Mouse (Mus musculus): ENCODE measurements at regions not wholly inside any gene's neighbourhood (a gene's known extent, or its start where the extent isn't known, plus 50 kb on each side); places are given as distances from the start of the nearest gene placed in this dataset.
A peak's percentile ranks its signal among the peaks of the same experiment; 100 is the strongest.

DNA sequence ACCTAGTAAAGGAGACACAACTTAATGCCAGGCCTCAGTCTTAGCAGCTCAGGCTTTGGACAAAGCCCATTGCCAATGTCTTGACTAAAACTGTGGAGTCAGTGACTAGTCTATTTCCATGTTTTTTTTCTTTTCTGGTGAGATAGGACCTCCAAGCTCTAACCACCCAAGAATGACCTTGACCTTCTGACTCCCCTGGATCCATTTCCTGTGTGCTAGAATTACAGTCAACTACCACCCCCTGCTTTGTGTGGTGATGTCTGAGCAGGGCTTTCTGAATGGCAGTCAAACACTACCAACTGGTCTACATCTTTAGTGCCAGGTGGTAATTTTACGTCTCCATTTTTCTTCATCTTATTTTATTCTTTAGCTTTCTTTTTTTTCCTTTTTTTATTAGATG, 51.3 kb upstream of the Rnf138rt1 start:
- peak; percentile 58 for DNase-seq (ENCODE audit: low read depth, low spot score)

DNA sequence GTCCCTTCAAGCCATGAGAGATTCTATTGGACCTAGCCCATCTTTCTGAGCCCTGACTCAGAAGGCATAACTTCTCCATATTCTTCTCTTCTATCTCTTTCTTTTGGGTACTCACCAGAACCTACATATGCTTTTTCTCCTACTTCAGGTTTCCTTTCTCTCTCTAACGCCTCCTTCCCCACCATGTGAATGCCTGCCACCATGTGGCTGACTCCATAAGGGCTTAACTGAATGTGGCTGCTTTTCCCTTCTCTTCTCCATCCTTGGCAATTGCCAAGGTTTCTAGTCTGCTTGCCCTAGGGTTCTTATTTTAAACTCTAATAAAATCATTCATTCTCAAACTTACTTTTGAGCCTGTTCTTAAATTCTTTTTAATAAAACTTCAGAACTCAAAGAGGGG, 53.7 kb upstream of the Rnf138rt1 start:
- no peak for DNase-seq (ENCODE audit: low read depth, low spot score)

DNA sequence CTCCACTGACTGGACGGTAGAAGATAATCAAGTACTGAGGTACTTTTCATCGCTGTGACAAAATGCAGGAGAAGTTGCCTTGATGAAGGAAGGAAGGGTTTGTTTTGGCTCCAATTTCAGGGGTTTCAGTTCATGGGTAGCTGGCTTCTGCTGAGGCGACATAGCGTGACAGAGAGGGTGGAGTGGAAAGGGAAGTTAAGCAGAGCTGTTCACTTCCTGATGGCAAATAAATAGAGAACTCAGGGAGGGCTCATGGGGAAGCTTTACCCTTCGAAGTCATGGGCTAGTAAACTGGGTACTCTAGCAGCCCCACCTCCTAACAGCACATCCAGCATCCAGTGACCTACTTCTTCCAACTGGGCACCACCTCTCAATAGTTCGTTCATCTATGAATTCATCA, 61.2 kb upstream of the Rnf138rt1 start:
- DNase-seq (ENCODE audit: low read depth, low spot score) = no peak

DNA sequence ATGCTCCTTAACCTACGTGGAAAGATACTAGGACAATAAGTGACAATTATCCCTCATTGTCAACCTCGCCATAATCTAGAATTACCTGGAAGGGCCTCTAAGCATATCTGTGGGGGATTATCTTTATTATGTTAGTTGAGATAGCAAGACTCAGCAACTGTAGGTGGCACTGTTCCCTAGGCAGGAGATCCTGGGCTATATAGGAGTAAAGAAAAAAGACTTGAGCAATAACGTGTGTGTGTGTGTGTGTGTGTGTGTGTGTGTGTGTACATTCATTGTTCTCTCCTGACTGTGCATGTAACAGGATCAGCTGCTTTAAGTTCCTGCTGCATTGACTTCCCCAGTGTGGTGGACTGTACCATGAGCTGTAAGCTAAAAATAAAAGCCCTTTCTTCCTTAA, 66.3 kb upstream of the Rnf138rt1 start:
- no peak for DNase-seq (ENCODE audit: low read depth, low spot score)

DNA sequence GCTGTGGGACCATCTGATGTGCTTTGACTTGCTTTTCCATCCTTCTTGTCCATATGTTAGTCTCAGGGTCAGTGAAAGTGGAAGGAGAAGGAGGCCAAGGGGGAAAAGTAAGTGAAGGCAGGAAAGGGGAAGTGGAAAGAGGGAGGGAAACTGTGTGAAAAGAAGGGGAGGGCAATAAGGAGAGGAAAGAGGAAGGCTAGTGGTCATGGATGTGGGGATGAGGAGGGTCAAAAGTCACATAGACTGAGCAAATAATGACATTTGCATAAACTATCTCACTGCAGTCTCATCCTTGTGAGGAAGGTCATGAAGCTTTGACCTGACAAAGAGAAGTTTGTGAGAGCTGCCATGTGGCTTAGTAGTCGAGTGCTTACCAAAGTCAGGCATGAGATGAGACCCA, 63.4 kb upstream of the Ap1s2 start:
- DNase-seq (ENCODE audit: low read depth, low spot score) = no peak

DNA sequence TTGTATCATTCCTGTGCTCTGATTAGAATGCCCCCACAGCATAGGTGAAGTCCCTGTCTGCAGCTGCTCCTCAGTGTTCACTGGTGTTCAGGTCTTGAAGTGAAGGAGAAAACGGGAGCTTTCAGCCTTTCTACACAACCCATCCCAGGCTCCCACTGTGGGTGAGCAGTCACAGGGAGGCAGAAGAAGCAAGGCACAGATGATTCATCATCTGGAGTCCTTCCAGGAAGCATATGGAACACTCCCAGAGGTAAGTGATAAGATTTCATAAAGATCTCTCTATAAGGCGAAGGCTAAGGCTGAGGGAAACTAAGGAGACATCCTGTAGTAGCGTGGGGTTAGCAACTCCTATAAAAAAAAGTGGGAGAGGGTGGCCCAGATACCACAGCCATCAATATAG, 61.9 kb upstream of the Ap1s2 start:
- DNase-seq (ENCODE audit: low read depth, low spot score) = no peak

DNA sequence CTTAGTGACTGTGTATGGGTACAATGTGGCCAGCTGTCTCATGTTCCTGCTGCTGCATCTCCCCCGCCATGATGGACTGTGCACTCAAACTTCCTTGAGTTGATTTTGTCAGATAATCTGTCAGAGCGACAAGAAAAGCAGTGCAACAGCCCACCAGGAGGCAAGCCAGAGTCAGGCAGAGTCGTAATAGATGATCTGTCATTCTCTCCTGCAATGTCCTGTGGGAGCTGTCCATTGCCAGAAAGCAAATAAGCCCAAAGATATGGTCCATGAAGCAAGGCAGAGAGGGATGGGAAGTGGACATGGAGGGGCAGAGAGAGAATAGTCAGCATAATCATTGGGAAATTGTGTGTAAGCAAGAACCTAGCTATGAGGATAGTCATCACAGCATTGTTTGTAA, 61.2 kb upstream of the Ap1s2 start:
- DNase-seq (ENCODE audit: low read depth, low spot score) = no peak

DNA sequence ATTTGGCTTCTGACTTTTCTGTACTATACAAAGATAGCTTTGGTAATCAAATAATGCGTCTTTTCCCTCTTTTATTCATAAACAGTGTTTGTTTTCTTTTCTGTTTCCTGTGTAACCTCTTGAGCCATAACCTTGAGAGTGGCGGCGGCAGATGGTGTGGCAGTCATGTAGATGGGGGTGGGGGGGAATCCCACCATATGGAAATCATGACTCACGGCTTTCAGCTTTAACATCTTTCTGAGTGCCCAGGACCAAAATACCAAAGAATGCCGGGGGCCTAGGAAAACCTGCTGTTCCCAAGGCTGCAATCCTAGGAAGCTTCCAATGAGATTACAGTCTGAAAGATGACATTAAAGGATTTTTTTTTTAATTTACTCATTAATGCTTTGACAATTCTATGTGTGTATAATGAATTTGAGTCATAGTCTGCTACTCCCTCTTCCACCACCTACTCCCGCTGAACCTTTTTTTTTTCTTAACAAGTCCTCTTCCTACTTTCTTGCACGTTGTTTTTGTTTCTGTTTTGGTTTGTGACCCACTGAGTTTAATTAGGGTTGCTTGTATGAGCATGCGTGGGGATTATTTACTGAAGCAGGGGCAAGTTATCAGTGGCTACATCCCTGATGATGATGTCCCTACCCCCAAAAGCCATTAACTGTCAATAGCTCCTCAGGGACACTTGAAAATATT, 60.2 kb upstream of the Ap1s2 start:
- no peak for DNase-seq (ENCODE audit: low read depth, low spot score)

DNA sequence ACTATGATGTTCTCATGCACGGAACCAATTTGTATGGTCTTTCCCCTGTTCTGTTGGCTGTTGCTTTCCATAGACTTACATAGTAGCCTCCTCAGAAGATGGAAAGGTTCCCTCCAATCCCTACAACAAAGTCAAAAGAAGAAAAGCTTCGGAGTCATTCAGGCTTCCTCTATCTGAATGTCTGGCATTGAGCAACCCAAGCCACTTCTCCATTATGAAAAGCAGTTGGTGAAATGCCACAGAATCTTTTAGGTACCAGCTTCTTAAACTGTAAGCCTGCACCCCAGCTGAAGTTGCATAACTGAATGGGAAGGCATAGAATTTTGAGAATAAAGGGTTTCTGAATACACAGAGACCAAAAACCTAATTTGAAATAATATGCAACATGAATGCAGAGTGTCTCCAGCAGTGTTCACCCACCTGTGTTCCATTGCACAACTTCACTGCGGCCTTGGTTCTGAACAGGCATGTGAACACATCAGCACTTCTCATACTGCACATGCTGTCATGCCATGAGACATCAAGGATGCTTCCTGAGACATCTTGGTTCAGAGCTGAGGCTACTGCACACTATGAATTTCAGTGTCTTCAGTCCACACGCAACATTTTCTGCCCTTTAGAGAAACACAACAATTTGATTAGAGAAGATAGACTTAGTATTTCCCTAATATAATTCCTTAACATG, 57.8 kb upstream of the Ap1s2 start:
- no peak for DNase-seq (ENCODE audit: low read depth, low spot score)

DNA sequence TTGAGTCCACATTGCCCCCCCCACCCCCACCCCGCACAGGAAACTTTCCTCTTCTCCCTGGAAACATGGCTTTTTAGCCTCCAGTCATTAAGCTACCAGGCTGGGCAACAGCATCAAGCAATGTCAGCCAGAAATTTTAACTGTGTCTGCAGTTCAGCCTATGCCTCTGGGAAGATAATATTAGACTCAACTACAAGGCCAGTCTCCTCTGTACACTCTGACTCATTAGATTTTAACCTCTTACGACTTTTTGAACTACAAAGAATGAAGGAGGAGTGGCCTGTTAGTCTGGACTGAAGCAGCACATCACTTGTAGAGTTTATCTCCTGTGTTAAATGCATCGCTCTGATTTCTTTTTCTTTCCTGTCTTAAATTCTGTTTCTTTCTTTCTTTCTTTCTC, 50.3 kb upstream of the Ap1s2 start:
- no peak for DNase-seq (ENCODE audit: low read depth, low spot score)

All from ES-CJ7 (cell line).